ENCODE assay signal across 18 mouse cellular contexts in the genomic region with DNA sequence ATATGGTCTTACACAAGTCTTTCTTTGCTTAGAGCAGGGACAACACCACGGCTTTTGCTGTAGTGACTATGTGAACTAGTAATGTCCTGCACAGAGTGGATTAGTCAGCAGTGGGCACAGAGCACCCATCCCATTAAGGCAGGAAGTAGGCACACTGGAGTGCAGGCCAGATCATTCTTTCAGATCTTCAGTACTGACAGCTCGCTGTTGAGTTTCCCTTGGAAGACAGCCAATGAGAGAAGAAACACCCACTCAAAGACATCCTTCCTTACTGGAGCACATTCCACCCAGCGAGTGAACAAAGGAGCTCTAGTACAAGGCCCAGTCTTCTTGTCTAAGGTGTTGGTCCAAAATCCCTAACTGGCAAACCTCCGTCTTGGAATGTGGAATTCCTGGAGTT. TPM values are rescaled to one million over a fixed set of nuclear protein-coding genes. Genes with fewer than 3 reads are reported as not detected.
A peak's percentile ranks its signal among the peaks of the same experiment; 100 is the strongest.
DNase-seq lines count a peak whose midpoint lies in the region; ATAC-seq and TF ChIP-seq lines count a peak whose summit lies in the region.
"Had no signal": no experiment of that assay in that cellular context is flagged by ENCODE, and none has a peak within 500 bp of the region (broad histone marks: within the 10 kb centered on the region; RNA-seq: fewer than 3 reads in every experiment).

No protein-coding gene starts in this region.

- peak; percentile 55 for TF ChIP-seq EP300 in lung, postnatal 0 days (IDR thresholded peaks at IDR 0.05)

- no peak overlapping the region for H3K9ac ChIP-seq in lung, postnatal 0 days (replicated peaks; ENCODE audit: low read depth)
- no peak overlapping the region for H3K9ac ChIP-seq in forebrain, embryonic 15.5 days (replicated peaks)
- H3K9ac ChIP-seq: embryonic facial prominence, embryonic 15.5 days; forebrain, embryonic 13.5 days; limb, embryonic 13.5 days; liver, embryonic 14.5 days had no signal

- peak; percentile 68 for ATAC-seq in lung, postnatal 0 days
- no peak for ATAC-seq in forebrain, embryonic 15.5 days (replicated peaks)
- ATAC-seq: activated CD4-positive, CD25-positive, alpha-beta regulatory T cell, adult 4 months; forebrain, embryonic 13.5 days; midbrain, embryonic 16.5 days had no signal

- peak; percentile 1 to 28 for DNase-seq in kidney, postnatal 25 days
- no peak for DNase-seq in kidney, postnatal 4 days
- DNase-seq in R1 (ENCODE audit: low read depth, low spot score), result peak; percentile 27
- peak; percentile 47 for DNase-seq in lung, postnatal 0 days (ENCODE audit: low spot score)
- DNase-seq in forebrain, embryonic 10.5 days (ENCODE audit: extremely low spot score, low spot score), result no peak
- no peak for DNase-seq in spleen, postnatal 36 days (ENCODE audit: low spot score in 2 of 2)
- DNase-seq: cerebellum, postnatal 10 days; heart, adult 18-20 months; layer of hippocampus, adult 9-11 months; right cerebral cortex, adult 18-20 months had no signal

- H3K27me3 ChIP-seq in lung, postnatal 0 days (replicated peaks; ENCODE audit: insufficient read depth, low read length), result no peaks in the 10 kb centered on the region
- no peaks in the 10 kb centered on the region for H3K27me3 ChIP-seq in forebrain, embryonic 10.5 days (ENCODE audit: poor library complexity, severe bottlenecking)
- H3K27me3 ChIP-seq in forebrain, embryonic 15.5 days, result no peaks in the 10 kb centered on the region
- H3K27me3 ChIP-seq: embryonic facial prominence, embryonic 15.5 days; forebrain, embryonic 13.5 days; limb, embryonic 13.5 days had no signal

- H3K9me3 ChIP-seq in lung, postnatal 0 days (ENCODE audit: low read length), result no peaks in the 10 kb centered on the region
- H3K9me3 ChIP-seq in forebrain, embryonic 10.5 days, result no peaks in the 10 kb centered on the region
- no peaks in the 10 kb centered on the region for H3K9me3 ChIP-seq in forebrain, embryonic 15.5 days
- H3K9me3 ChIP-seq: embryonic facial prominence, embryonic 15.5 days; forebrain, embryonic 13.5 days; limb, embryonic 13.5 days had no signal

- no peak overlapping the region for H3K4me3 ChIP-seq in lung, postnatal 0 days (ENCODE audit: low read depth, low read length)
- H3K4me3 ChIP-seq in forebrain, embryonic 10.5 days, result no peak overlapping the region
- H3K4me3 ChIP-seq in forebrain, embryonic 15.5 days, result no peak overlapping the region
- H3K4me3 ChIP-seq: embryonic facial prominence, embryonic 15.5 days; forebrain, embryonic 13.5 days; limb, embryonic 13.5 days had no signal

- no peaks in the 10 kb centered on the region for H3K4me1 ChIP-seq in lung, postnatal 0 days (ENCODE audit: insufficient read depth, low read depth, low read length)
- H3K4me1 ChIP-seq in forebrain, embryonic 10.5 days, result no peaks in the 10 kb centered on the region
- H3K4me1 ChIP-seq in forebrain, embryonic 15.5 days, result no peaks in the 10 kb centered on the region
- H3K4me1 ChIP-seq: embryonic facial prominence, embryonic 15.5 days; forebrain, embryonic 13.5 days; limb, embryonic 13.5 days had no signal

- no peak for TF ChIP-seq CTCF in lung, postnatal 0 days (IDR thresholded peaks at IDR 0.05)

- no peak overlapping the region for H3K27ac ChIP-seq in lung, postnatal 0 days (ENCODE audit: low read length)
- no peak overlapping the region for H3K27ac ChIP-seq in forebrain, embryonic 10.5 days
- H3K27ac ChIP-seq in forebrain, embryonic 15.5 days (replicated peaks), result no peak overlapping the region
- H3K27ac ChIP-seq: embryonic facial prominence, embryonic 15.5 days; forebrain, embryonic 13.5 days; kidney, postnatal 0 days; limb, embryonic 13.5 days; liver, embryonic 14.5 days had no signal

- no peaks in the 10 kb centered on the region for H3K36me3 ChIP-seq in lung, postnatal 0 days (ENCODE audit: insufficient read depth, low read length)
- no peaks in the 10 kb centered on the region for H3K36me3 ChIP-seq in forebrain, embryonic 10.5 days (replicated peaks)
- no peaks in the 10 kb centered on the region for H3K36me3 ChIP-seq in forebrain, embryonic 15.5 days
- H3K36me3 ChIP-seq: embryonic facial prominence, embryonic 15.5 days; limb, embryonic 13.5 days had no signal

- no peak overlapping the region for H3K4me2 ChIP-seq in lung, postnatal 0 days (replicated peaks; ENCODE audit: low read depth, low read length)
- no peak overlapping the region for H3K4me2 ChIP-seq in forebrain, embryonic 15.5 days (replicated peaks)
- H3K4me2 ChIP-seq: embryonic facial prominence, embryonic 15.5 days; forebrain, embryonic 13.5 days; limb, embryonic 13.5 days had no signal

- 30% methylated on average over 4 of the region's 4 CpGs for WGBS in lung, postnatal 0 days
- 85% methylated on average over 4 of the region's 4 CpGs for WGBS in forebrain, embryonic 10.5 days
- WGBS in forebrain, embryonic 15.5 days, result 79% methylated on average over 4 of the region's 4 CpGs

RNA-seq across cellular contexts. Expression of a gene that starts 53.6 kb away (rescaled TPM):
- polyA plus RNA-seq in lung, postnatal 0 days (2015; fragmentation: Nextera tagmentation; extraction: Ambion mirVana), result 22.1 and 28.3 TPM in 2 replicates
- polyA plus RNA-seq in forebrain, embryonic 10.5 days (2016; fragmentation: Nextera tagmentation; extraction: Ambion mirVana), result 0.07 and 0.27 TPM in 2 replicates
- polyA plus RNA-seq in forebrain, embryonic 15.5 days (2015; fragmentation: Nextera tagmentation; extraction: Ambion mirVana), result 0.50 and 0.89 TPM in 2 replicates
- polyA plus RNA-seq: activated CD4-positive, CD25-positive, alpha-beta regulatory T cell, adult 4 months had no signal

Comparison
In these comparisons a context has a peak if more than half of its experiments do, and no peak if none do; other contexts are left out.
1. DNase-seq: peak in kidney, postnatal 25 days (2 of 2), R1 (single experiment) and lung, postnatal 0 days (single experiment); none in kidney, postnatal 4 days (0 of 2), forebrain, embryonic 10.5 days (single experiment) and spleen, postnatal 36 days (0 of 2).
2. RNA of a gene that starts 53.6 kb away (polyA plus RNA-seq): 22.1 to 28.3 TPM in lung, postnatal 0 days; 0.50 to 0.89 TPM in forebrain, embryonic 15.5 days and 0.07 to 0.27 TPM in forebrain, embryonic 10.5 days; every median in the first group is over 10 times any median in the second.